Mouse (Mus musculus) brain, embryonic 14.5 days (tissue): Measurements from ENCODE around the gene Csf2rb.

ENCODE experiments used
- CTCF ChIP-seq: fragments of 200-500 bp; IDR thresholded peaks from 2 replicates; pipeline ENCODE4 v1.5.1; 2012; ENCODE audit warnings: inconsistent platforms, mild to moderate bottlenecking, moderate library complexity, borderline replicate concordance; ENCODE audit not compliant: insufficient read depth, insufficient read length; ENCODE audit errors: extremely low read depth
- POLR2A ChIP-seq: fragments of 200-500 bp; IDR thresholded peaks from 2 replicates; pipeline ENCODE4 v1.6.1; 2012; ENCODE audit warnings: mild to moderate bottlenecking, inconsistent platforms, borderline replicate concordance; ENCODE audit not compliant: poor library complexity, insufficient read depth, insufficient read length, severe bottlenecking; ENCODE audit errors: extremely low read depth

DNA sequence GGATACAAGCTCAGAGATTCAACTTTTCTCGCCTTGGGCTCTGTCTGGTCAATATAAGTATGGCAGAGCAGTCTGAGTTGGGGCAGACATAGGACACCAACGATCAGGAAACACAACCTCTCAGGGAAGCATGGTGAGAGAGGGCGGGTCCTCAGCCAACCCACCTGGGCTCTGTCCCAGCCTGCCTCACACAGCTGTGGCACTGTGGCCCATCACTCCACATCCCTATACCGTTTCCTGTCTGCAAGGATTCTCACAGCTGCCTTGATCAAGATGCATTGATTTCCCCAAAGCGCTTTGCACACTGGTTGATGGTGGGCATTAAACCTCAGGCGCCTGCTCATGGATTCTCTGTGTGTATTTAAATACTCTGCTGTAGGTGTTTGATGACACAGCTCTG, 7.4 kb downstream of the Csf2rb start:
- TF ChIP-seq CTCF, result no peak
- TF ChIP-seq POLR2A, result no peak
